Mouse (Mus musculus): ENCODE data around the gene Fsip1. TPM values are rescaled to one million over a fixed set of nuclear protein-coding genes. Genes with fewer than 3 reads are reported as not detected.
"Not testable (repeated sequence)": the region's sequence is repeated elsewhere in the genome, so short reads cannot be mapped to it uniquely, and the experiment has no call there.

Fsip1 gene
- polyA plus RNA-seq, 1 experiment from 2014 or later: 0.13 TPM

GRCm38 (mm10) chr2:118148321-118149142 is 108.2 kb downstream of the Fsip1 start:
- no peaks in the 10 kb centered on the region for H3K36me3 ChIP-seq (replicated peaks)
- no peaks in the 10 kb centered on the region for H3K27me3 ChIP-seq
- no peaks in the 10 kb centered on the region for H3K9me3 ChIP-seq (replicated peaks)
- H3K27ac ChIP-seq (replicated peaks): no peak overlapping the region
- H3K4me3 ChIP-seq (replicated peaks): no peak overlapping the region
- 43% methylated on average over 4 of the region's 4 CpGs for WGBS (ENCODE audit: insufficient replicate concordance)
- ATAC-seq (ENCODE audit: insufficient read depth): no peak
- H3K9ac ChIP-seq: no peak overlapping the region
- no peaks in the 10 kb centered on the region for H3K4me1 ChIP-seq (replicated peaks)
- H3K4me2 ChIP-seq: no peak overlapping the region

GRCm38 (mm10) chr2:118147749-118148148 is 109.0 kb downstream of the Fsip1 start:
- not testable (repeated sequence) for H3K9me3 ChIP-seq (replicated peaks); H3K27ac ChIP-seq (replicated peaks); ATAC-seq (ENCODE audit: insufficient read depth); H3K4me1 ChIP-seq (replicated peaks); H3K27me3 ChIP-seq; H3K4me3 ChIP-seq (replicated peaks); H3K4me2 ChIP-seq; H3K36me3 ChIP-seq (replicated peaks); H3K9ac ChIP-seq
- 40% methylated on average over 3 of the region's 3 CpGs for WGBS (ENCODE audit: insufficient replicate concordance)

GRCm38 (mm10) chr2:118141651-118142050 is 115.1 kb downstream of the Fsip1 start:
- no peak overlapping the region for H3K27ac ChIP-seq (replicated peaks)
- no peak overlapping the region for H3K4me3 ChIP-seq (replicated peaks)
- H3K4me2 ChIP-seq: no peak overlapping the region
- H3K27me3 ChIP-seq: no peaks in the 10 kb centered on the region
- H3K4me1 ChIP-seq (replicated peaks): no peaks in the 10 kb centered on the region
- no peak overlapping the region for H3K9ac ChIP-seq
- 71% methylated on average over 10 of the region's 10 CpGs for WGBS (ENCODE audit: insufficient replicate concordance)
- no peaks in the 10 kb centered on the region for H3K36me3 ChIP-seq (replicated peaks)
- no peak for ATAC-seq (ENCODE audit: insufficient read depth)
- H3K9me3 ChIP-seq (replicated peaks): no peaks in the 10 kb centered on the region

GRCm38 (mm10) chr2:118139261-118139660 is 117.5 kb downstream of the Fsip1 start:
- no peak overlapping the region for H3K4me3 ChIP-seq (replicated peaks)
- ATAC-seq (ENCODE audit: insufficient read depth): no peak
- H3K36me3 ChIP-seq (replicated peaks): no peaks in the 10 kb centered on the region
- H3K4me2 ChIP-seq: no peak overlapping the region
- no peak overlapping the region for H3K27ac ChIP-seq (replicated peaks)
- H3K9me3 ChIP-seq (replicated peaks): no peaks in the 10 kb centered on the region
- H3K9ac ChIP-seq: no peak overlapping the region
- H3K27me3 ChIP-seq: no peaks in the 10 kb centered on the region
- no peaks in the 10 kb centered on the region for H3K4me1 ChIP-seq (replicated peaks)
- 67% methylated on average over 6 of the region's 6 CpGs for WGBS (ENCODE audit: insufficient replicate concordance)

- 52% methylated on average over 2 of the region's 2 CpGs for WGBS (ENCODE audit: insufficient replicate concordance)
- ATAC-seq (ENCODE audit: insufficient read depth): no peak
Measured at GRCm38 (mm10) chr2:118137776-118138175, 119.0 kb downstream of the Fsip1 start.

GRCm38 (mm10) chr2:118137071-118137470 is 119.7 kb downstream of the Fsip1 start:
- Histone ChIP-seq H3K27ac (replicated peaks) (no peak overlapping the region), H3K36me3 (replicated peaks) (no peaks in the 10 kb centered on the region), H3K9me3 (replicated peaks) (no peaks in the 10 kb centered on the region), H3K4me2 (no peak overlapping the region), H3K9ac (no peak overlapping the region), H3K27me3 (no peaks in the 10 kb centered on the region), H3K4me3 (replicated peaks) (no peak overlapping the region), H3K4me1 (replicated peaks) (no peaks in the 10 kb centered on the region)
- 65% methylated on average over 9 of the region's 9 CpGs for WGBS (ENCODE audit: insufficient replicate concordance)
- no peak for ATAC-seq (ENCODE audit: insufficient read depth)

More at GRCm38 (mm10) chr2:118137776-118138175, 119.0 kb downstream of the Fsip1 start:
- Histone ChIP-seq H3K9ac (no peak overlapping the region), H3K4me2 (no peak overlapping the region), H3K4me1 (replicated peaks) (no peaks in the 10 kb centered on the region), H3K4me3 (replicated peaks) (no peak overlapping the region), H3K36me3 (replicated peaks) (no peaks in the 10 kb centered on the region), H3K27me3 (no peaks in the 10 kb centered on the region), H3K9me3 (replicated peaks) (no peaks in the 10 kb centered on the region), H3K27ac (replicated peaks) (no peak overlapping the region)

- Histone ChIP-seq H3K4me2 (no peak overlapping the region), H3K27ac (replicated peaks) (no peak overlapping the region), H3K36me3 (replicated peaks) (no peaks in the 10 kb centered on the region), H3K4me1 (replicated peaks) (no peaks in the 10 kb centered on the region), H3K4me3 (replicated peaks) (no peak overlapping the region), H3K27me3 (no peaks in the 10 kb centered on the region), H3K9me3 (replicated peaks) (no peaks in the 10 kb centered on the region), H3K9ac (no peak overlapping the region)
- ATAC-seq (ENCODE audit: insufficient read depth): no peak
- WGBS (ENCODE audit: insufficient replicate concordance): 46% methylated on average over 3 of the region's 3 CpGs
Measured at GRCm38 (mm10) chr2:118128313-118128712, 128.5 kb downstream of the Fsip1 start.

- no peak for ATAC-seq (ENCODE audit: insufficient read depth)
- WGBS (ENCODE audit: insufficient replicate concordance): 63% methylated on average over 5 of the region's 5 CpGs
Measured at GRCm38 (mm10) chr2:118127516-118128288, 129.1 kb downstream of the Fsip1 start.

GRCm38 (mm10) chr2:118125943-118126470 is 130.8 kb downstream of the Fsip1 start:
- no peak overlapping the region for H3K4me3 ChIP-seq (replicated peaks)
- no peak for ATAC-seq (ENCODE audit: insufficient read depth)
- no peaks in the 10 kb centered on the region for H3K9me3 ChIP-seq (replicated peaks)
- no peaks in the 10 kb centered on the region for H3K36me3 ChIP-seq (replicated peaks)
- no peak overlapping the region for H3K4me2 ChIP-seq
- WGBS (ENCODE audit: insufficient replicate concordance): 56% methylated on average over 7 of the region's 7 CpGs
- no peaks in the 10 kb centered on the region for H3K27me3 ChIP-seq
- H3K9ac ChIP-seq: no peak overlapping the region
- no peak overlapping the region for H3K27ac ChIP-seq (replicated peaks)
- H3K4me1 ChIP-seq (replicated peaks): no peaks in the 10 kb centered on the region

More at GRCm38 (mm10) chr2:118127516-118128288, 129.1 kb downstream of the Fsip1 start:
- H3K27ac ChIP-seq (replicated peaks): no peak overlapping the region
- no peaks in the 10 kb centered on the region for H3K36me3 ChIP-seq (replicated peaks)
- H3K27me3 ChIP-seq: no peaks in the 10 kb centered on the region
- H3K4me1 ChIP-seq (replicated peaks): no peaks in the 10 kb centered on the region
- no peaks in the 10 kb centered on the region for H3K9me3 ChIP-seq (replicated peaks)
- H3K9ac ChIP-seq: no peak overlapping the region
- H3K4me3 ChIP-seq (replicated peaks): no peak overlapping the region
- H3K4me2 ChIP-seq: no peak overlapping the region

GRCm38 (mm10) chr2:118125211-118125939 is 131.4 kb downstream of the Fsip1 start:
- no peak overlapping the region for H3K27ac ChIP-seq (replicated peaks)
- WGBS (ENCODE audit: insufficient replicate concordance): 59% methylated on average over 11 of the region's 11 CpGs
- ATAC-seq (ENCODE audit: insufficient read depth): no peak
- H3K4me2 ChIP-seq: no peak overlapping the region
- no peak overlapping the region for H3K4me3 ChIP-seq (replicated peaks)
- no peaks in the 10 kb centered on the region for H3K4me1 ChIP-seq (replicated peaks)
- H3K9ac ChIP-seq: no peak overlapping the region
- H3K36me3 ChIP-seq (replicated peaks): no peaks in the 10 kb centered on the region
- no peaks in the 10 kb centered on the region for H3K9me3 ChIP-seq (replicated peaks)
- H3K27me3 ChIP-seq: no peaks in the 10 kb centered on the region

- no peak overlapping the region for H3K4me2 ChIP-seq
- H3K27me3 ChIP-seq: no peaks in the 10 kb centered on the region
- H3K9ac ChIP-seq: no peak overlapping the region
- H3K27ac ChIP-seq (replicated peaks): no peak overlapping the region
- H3K4me3 ChIP-seq (replicated peaks): no peak overlapping the region
- WGBS (ENCODE audit: insufficient replicate concordance): 79% methylated on average over 7 of the region's 7 CpGs
- no peaks in the 10 kb centered on the region for H3K9me3 ChIP-seq (replicated peaks)
- H3K36me3 ChIP-seq (replicated peaks): no peaks in the 10 kb centered on the region
- no peak for ATAC-seq (ENCODE audit: insufficient read depth)
- no peaks in the 10 kb centered on the region for H3K4me1 ChIP-seq (replicated peaks)
Measured at GRCm38 (mm10) chr2:118124437-118124836, 132.3 kb downstream of the Fsip1 start.

Data from liver, embryonic 15.5 days (tissue).